Mouse (Mus musculus): ENCODE results near the gene Rab38.

Rab38 gene

DNA sequence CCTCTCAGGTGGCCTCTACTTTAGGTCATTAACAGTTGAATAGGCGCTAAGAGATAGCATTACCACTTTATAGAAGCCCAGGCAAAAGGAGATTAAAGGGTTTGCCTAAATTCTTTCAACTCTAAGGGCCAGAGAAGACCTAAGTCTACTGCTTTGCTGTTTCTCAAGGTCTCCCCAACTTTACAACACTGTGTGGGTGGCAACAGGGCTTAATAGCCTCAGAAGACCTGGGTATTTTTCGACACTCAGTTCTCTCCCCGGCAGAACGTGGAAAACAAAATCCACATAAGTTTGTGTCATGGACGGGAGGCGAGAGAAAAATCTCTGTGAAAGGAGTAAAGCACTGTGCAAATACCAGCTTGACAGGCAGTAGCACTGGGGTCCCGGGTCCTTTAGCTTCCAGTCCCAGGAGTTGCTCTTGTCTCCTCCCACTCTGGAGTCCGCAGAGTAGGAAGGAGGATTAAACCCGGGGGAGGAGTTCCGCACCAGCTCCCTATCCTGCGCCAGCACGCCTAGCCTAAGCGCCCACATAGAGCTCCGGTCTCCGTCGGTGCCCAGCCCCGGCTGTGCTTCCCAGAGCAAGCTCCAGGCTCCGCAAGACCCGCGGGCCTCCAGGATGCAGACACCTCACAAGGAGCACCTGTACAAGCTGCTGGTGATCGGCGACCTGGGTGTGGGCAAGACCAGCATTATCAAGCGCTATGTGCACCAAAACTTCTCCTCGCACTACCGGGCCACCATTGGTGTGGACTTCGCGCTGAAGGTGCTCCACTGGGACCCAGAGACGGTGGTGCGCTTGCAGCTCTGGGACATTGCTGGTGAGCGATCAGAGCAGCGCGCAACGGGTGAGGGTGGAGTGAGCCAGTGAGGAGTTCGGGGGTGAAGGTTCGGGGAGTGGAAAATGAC lies at the start of gene Rab38:
Gene Rab38 (plus strand): TSS at position 488 of the 906 bp plus-strand sequence.
- DNase-seq (ENCODE audit: extremely low read depth, low read depth, low spot score): no peak

DNA sequence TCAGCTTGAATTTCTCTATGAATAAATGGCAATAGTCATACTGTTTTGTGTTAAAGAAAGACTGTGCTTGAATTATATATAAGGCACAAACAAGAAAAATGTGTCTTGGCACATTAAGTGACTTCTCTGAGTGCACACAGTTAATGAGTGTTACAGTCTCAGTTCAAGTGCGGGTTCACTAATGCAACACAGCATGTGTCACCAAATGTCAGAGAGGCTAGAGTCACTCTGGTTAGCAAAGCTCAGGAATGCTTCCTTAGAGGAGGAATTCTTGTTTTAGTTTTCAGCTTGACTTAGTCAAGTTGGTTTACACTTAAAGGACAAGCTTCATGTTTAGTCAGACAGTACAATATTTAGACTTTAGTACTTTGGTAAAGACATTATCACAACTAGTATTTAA lies 35.5 kb upstream of the Rab38 start:
- no peak for DNase-seq (ENCODE audit: extremely low read depth, low read depth, low spot score)

GRCm38 (mm10) chr7:88395745-88396144 lies 34.3 kb upstream of the Rab38 start:
- no peak for DNase-seq (ENCODE audit: extremely low read depth, low read depth, low spot score)

DNA sequence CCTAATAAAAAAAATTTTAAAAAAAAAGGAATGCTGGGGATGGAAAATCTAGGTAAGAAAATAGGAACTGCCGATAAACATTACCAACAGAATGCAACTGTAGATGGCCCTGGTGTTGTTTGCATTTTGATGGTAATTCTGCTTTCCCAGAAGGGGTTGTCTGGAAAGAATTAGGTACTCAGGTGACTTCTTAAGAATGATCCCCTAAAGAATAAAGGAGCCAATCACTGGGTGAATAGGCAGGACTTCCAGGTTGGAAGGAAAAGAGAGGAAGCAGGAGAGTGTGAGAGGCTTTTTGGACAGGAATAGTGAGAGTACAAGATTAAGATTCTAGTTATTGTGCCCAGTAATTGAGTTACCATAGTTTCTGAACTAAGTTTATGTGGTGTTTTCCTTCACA lies 24.8 kb upstream of the Rab38 start:
- no peak for DNase-seq (ENCODE audit: extremely low read depth, low read depth, low spot score)

DNA sequence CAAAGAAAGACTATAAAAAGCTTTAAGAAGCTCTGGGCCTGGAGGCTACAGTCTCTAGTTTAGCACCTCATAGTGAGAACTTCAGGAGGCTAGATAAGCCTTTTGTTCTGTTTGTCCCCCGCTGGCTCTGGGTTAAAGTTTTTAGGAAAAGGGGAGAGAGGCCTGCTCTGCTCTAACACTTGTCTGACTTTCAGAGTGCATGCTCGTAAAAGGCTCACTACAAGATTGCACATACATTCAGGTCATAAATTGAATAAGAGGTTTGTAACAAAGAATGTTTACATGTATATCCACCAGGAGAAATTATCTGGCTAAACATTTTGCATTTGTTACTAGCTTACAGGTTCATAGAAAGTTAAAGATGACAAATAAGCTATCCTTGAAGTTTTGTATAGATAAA lies 23.6 kb upstream of the Rab38 start:
- no peak for DNase-seq (ENCODE audit: extremely low read depth, low read depth, low spot score)

DNA sequence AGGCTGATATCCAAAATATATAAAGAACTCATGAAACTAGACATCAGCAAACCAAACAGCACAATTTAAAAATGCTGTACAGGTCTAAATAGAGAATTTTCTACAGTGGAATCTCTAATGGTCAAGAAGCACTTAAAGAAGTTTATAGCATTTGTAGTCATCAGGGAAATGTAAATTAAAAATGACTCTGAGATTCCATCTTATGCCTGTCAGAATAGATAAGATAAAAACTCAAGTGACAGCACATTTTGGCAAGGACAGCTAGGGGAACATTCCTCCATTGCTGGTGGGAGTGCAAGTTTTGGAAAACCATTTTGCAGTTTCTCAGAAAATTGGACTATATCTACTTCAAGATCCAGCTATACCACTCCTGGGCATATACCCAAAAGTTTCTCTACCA lies 8.3 kb upstream of the Rab38 start:
- no peak for DNase-seq (ENCODE audit: extremely low read depth, low read depth, low spot score)

DNA sequence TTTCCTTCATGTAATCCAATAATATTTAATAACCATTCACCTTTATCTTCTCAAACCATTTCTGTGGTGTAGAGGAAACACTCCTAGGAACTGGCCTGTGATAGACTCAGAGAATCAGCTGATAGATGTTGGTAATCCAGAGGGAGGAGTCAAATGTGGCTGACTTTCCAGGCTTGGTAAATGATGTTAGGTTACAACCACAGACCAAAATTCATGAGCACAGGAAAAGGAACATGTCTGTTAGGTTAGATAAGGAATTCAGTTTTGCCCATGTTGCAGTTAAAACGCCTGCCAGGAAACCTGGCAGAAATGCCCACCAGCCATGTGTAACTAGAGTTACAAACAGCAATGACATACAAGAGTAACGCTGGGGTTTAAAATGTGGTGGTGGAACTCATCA lies 6.2 kb upstream of the Rab38 start:
- no peak for DNase-seq (ENCODE audit: extremely low read depth, low read depth, low spot score)

GRCm38 (mm10) chr7:88425744-88426143 lies 4.3 kb upstream of the Rab38 start:
- DNase-seq (ENCODE audit: extremely low read depth, low read depth, low spot score): peak; percentile 99

DNA sequence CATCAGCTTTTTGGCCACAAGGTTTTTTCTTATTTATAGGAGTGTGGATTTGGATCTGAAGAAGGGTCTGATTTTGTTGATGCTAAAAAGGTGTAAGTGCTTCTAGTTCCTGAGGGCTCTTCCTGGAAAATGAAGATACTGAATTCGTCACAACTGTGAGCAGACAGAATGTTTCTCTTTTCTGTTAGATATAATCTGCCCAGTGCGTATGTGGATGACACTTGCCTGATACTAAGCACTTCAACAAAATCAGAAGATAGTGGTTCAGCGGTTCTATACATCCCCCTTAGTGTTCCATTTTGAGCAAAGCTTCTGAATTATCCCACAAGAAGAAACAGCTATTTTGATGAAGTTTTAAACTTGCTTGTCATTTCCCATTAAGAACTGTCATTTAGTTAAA lies 2.6 kb upstream of the Rab38 start:
- DNase-seq (ENCODE audit: extremely low read depth, low read depth, low spot score): no peak

DNA sequence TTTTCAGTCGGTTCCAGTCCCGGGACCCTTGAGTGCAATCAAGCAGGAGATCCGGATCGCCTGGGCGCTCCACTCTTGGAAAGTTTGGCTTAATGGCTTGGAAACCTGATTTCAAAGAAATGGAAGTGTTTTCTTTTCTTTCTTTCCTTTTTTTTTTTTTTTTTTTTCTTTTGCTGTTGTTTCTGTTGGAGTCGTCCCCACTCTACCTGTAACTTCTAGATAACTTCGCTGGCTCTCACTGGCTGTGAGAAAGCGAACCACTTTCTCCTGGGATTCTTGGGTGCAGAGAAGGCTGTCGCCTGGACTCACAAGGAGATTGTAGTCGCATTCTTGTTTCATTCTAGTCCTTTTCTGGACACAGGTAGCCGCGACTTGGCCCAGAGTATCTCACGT lies 615 bp downstream of the Rab38 start:
- no peak for DNase-seq (ENCODE audit: extremely low read depth, low read depth, low spot score)

GRCm38 (mm10) chr7:88440301-88440700 lies 10.2 kb downstream of the Rab38 start:
- DNase-seq (ENCODE audit: extremely low read depth, low read depth, low spot score): peak; percentile 59

DNA sequence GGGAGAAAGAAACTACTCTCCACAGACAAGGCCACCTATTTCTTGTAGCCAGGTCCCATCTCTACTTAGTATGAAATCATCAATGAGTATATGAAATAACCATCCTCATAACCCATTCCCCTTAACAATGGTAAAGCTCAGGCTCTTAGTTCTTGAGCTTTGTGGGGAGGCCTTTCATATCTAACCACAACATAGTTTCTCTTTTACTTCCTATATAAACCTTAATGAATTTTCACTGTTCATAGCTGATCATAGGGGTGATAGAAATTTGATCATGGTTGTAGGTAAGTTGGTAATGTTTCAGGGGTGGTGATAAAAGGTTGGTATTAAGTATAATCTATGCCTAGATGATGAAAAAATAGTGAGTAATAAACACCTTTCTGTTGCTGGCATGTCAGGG lies 12.6 kb downstream of the Rab38 start:
- DNase-seq (ENCODE audit: extremely low read depth, low read depth, low spot score): no peak

- DNase-seq (ENCODE audit: extremely low read depth, low read depth, low spot score): no peak
These were observed 13.4 kb downstream of the Rab38 start for GRCm38 (mm10) chr7:88443435-88443834.

DNA sequence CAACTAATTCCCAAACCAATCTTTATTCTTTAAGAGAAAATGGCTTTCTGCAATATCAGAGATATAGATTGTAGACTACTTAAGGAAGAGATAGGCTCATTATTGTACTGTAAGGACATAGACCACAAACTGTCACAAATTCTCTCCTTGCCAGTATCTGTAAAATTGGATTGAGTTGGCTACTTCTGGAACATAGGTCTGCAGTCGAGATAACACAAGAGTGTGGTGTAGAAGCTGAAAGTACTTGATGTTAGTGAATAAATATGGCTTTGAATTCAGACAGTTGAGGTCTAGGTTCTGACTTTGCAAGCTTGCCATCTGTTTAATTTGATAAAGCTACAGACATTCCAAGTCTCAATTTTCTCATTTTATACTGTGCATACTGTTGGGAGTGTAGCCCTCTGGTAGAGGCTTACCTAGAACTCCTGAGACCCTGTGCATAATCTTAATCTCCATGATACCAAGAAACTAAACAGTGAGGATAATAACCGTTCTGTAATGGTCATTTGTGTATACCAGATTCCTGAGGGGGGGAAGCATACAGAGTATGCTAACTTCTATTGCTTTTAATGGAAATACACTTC lies 15.3 kb downstream of the Rab38 start:
- no peak for DNase-seq (ENCODE audit: extremely low read depth, low read depth, low spot score)

DNA sequence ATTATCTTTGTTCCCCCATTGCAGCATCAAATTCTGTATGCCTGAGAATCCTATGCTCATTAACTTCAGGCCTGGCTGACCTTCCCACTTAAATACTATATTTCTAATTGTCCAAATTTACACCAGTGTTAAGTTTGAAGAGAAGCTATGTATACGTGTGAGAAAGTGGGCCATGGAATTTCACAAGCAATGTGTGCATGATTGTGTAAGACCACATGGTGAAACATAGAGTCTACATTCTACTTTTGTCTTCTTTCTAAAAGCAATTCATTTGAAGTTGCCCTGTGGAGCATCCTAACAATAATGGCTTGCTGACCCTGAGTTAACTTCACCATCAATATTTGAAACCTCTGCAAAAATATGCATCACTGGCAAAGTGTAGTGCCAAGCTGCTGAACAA lies 23.2 kb downstream of the Rab38 start:
- DNase-seq (ENCODE audit: extremely low read depth, low read depth, low spot score): no peak

DNA sequence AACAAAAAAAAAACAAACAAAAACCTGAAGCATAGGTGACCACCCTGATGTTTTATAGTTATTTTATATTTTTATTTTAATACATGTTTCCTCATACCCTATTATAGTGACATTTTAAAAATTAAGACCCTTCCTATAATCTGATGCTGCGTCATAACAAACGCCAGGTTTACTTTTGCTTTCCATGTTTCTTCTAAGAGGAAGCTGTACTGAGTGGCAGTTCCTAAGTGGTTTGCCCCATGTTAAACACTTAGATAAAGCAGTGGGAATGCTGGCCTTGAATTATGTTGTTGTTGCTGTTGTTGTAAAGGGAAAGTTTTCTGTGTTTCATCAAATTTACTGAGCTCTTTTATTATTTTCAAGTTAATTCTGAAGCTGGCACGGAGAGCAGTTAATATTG lies 27.8 kb downstream of the Rab38 start:
- no peak for DNase-seq (ENCODE audit: extremely low read depth, low read depth, low spot score)

GRCm38 (mm10) chr7:88467754-88468153 lies 37.7 kb downstream of the Rab38 start:
- DNase-seq (ENCODE audit: extremely low read depth, low read depth, low spot score): no peak

GRCm38 (mm10) chr7:88482110-88482619 lies 52.1 kb downstream of the Rab38 start:
- DNase-seq (ENCODE audit: extremely low read depth, low read depth, low spot score): no peak

- DNase-seq (ENCODE audit: extremely low read depth, low read depth, low spot score): no peak
These were observed 52.6 kb downstream of the Rab38 start for GRCm38 (mm10) chr7:88482628-88483027.

- no peak for DNase-seq (ENCODE audit: extremely low read depth, low read depth, low spot score)
These were observed 60.9 kb downstream of the Rab38 start for GRCm38 (mm10) chr7:88491020-88491419.

- no peak for DNase-seq (ENCODE audit: extremely low read depth, low read depth, low spot score)
These were observed 72.2 kb downstream of the Rab38 start for GRCm38 (mm10) chr7:88502217-88502817.

DNA sequence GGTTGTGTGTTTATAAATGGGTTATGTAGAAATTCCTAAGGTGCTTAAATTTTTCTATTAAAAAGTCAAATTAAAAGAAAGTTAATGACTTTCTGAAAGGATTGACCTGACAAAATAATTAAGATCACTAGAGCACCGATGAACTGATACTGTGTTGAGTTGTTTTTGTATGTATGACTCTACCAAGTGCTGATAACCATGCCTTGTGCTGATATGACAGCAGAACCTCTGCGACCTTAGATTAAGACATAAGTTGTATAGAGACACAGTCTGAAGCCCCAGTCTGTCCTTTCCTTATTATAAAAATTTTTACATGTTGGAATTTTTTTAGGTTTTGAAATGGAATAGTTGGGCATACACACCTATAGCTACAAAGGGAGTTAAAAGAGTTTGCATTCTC lies 79.7 kb downstream of the Rab38 start:
- DNase-seq (ENCODE audit: extremely low read depth, low read depth, low spot score): no peak

All from fat pad, adult 2 months (tissue).